Mouse (Mus musculus): ENCODE results near the gene Hist2h3c1.
"Not testable (repeated sequence)": the region's sequence is repeated elsewhere in the genome, so short reads cannot be mapped to it uniquely, and the experiment has no call there.

GRCm38 (mm10) chr3:96220131-96220764 is 26.2 kb upstream of the Hist2h3c1 start:
- TF ChIP-seq CTCF (conservative IDR thresholded peaks at IDR 0.05; ENCODE audit: low read length); NANOG (IDR thresholded peaks at IDR 0.05; ENCODE audit: borderline replicate concordance, low read length); POU5F1 (IDR thresholded peaks at IDR 0.05; ENCODE audit: borderline replicate concordance, low read length): not testable (repeated sequence)
